Mouse (Mus musculus) intestine, embryonic 14.5 days (tissue): ENCODE measurements around the gene Nobox. TPM values are rescaled to one million over a fixed set of nuclear protein-coding genes. Genes with fewer than 3 reads are reported as not detected.

ENCODE experiments used
- ATAC-seq: fragments of 200-750 bp; cut with Nextera tagmentation; replicated peaks from 2 replicates; pipeline ENCODE4 v1.8.0; 2017; ENCODE audit warnings: low read depth, moderate number of reproducible peaks, moderate TSS enrichment, moderate library complexity; ENCODE audit not compliant: low FRiP score, low TSS enrichment
- DNase-seq: peaks from one replicate; pipeline ENCODE4 v3.0.0-alpha.2; 2018; ENCODE audit warnings: low spot score
- H3K27ac ChIP-seq: fragments of 300-500 bp; sonication (generic); 2 replicates; pipeline ENCODE4 v1.5.1; 2014; ENCODE audit warnings: low read depth, mild to moderate bottlenecking, control low read depth
- H3K27me3 ChIP-seq: fragments of 300-500 bp; sonication (generic); replicated peaks from 2 replicates; pipeline ENCODE4 v1.6.1; 2014; ENCODE audit warnings: low read length, control low read depth; ENCODE audit not compliant: control insufficient read depth, insufficient read depth
- H3K36me3 ChIP-seq: fragments of 300-500 bp; sonication (generic); 2 replicates; pipeline ENCODE4 v1.6.1; 2014; ENCODE audit warnings: low read length, control low read depth; ENCODE audit not compliant: control insufficient read depth, insufficient read depth
- H3K4me1 ChIP-seq: fragments of 300-500 bp; sonication (generic); replicated peaks from 2 replicates; pipeline ENCODE4 v1.6.1; 2014; ENCODE audit warnings: low read length, control low read depth, mixed read lengths; ENCODE audit not compliant: control insufficient read depth, insufficient read depth
- H3K4me2 ChIP-seq: fragments of 300-500 bp; sonication (generic); 2 replicates; pipeline ENCODE4 v1.6.1; 2014; ENCODE audit warnings: low read length
- H3K4me3 ChIP-seq: fragments of 300-500 bp; sonication (generic); 2 replicates; pipeline ENCODE4 v1.5.1; 2014; ENCODE audit warnings: low read depth, low read length, control low read depth, mixed read lengths
- H3K9ac ChIP-seq: fragments of 300-500 bp; sonication (generic); 2 replicates; pipeline ENCODE4 v1.6.1; 2014; ENCODE audit warnings: mild to moderate bottlenecking, low read length
- H3K9me3 ChIP-seq: fragments of 300-500 bp; sonication (generic); 2 replicates; pipeline ENCODE4 v1.6.1; 2016; ENCODE audit warnings: low read length, control low read depth; ENCODE audit not compliant: control insufficient read depth
- WGBS: fragments of 180-500 bp; shearing (Covaris S2); extraction: QIAGEN DNeasy Blood & Tissue Kit; methylation state at CpG from one replicate; pipeline ENCODE4 v1.1.7; 2014; 5-methylcytosine and 5-hydroxymethylcytosine counted together
- polyA plus RNA-seq: library from polyadenylated mRNA; unstranded; fragments of >200 nt; fragmentation: Nextera tagmentation; extraction: Ambion mirVana; gene quantifications from 2 replicates; pipeline ENCODE4 v1.2.1, GENCODE M21; 2014

Gene Nobox
- polyA plus RNA-seq, 1 experiment from 2014 or later: not detected

GRCm38 (mm10) chr6:43293175-43293574 is 16.2 kb downstream of the Nobox start:
- ATAC-seq (no peak), DNase-seq (no peak)
- H3K9me3 ChIP-seq: no peaks in the 10 kb centered on the region
- H3K27ac ChIP-seq: no peak overlapping the region
- 74% methylated on average over 7 of the region's 7 CpGs for WGBS
- no peaks in the 10 kb centered on the region for H3K27me3 ChIP-seq
- no peak overlapping the region for H3K4me3 ChIP-seq
- H3K9ac ChIP-seq: no peak overlapping the region
- H3K4me2 ChIP-seq: no peak overlapping the region
- peaks cover 19% of the 10 kb centered on the region for H3K4me1 ChIP-seq
- peaks cover 13% of the 10 kb centered on the region for H3K36me3 ChIP-seq

- Histone ChIP-seq H3K36me3 (peaks cover 17% of the 10 kb centered on the region), H3K4me3 (no peak overlapping the region), H3K4me1 (peaks cover 19% of the 10 kb centered on the region), H3K9ac (no peak overlapping the region), H3K27me3 (no peaks in the 10 kb centered on the region), H3K9me3 (no peaks in the 10 kb centered on the region), H3K4me2 (no peak overlapping the region), H3K27ac (peak overlapping the region; percentile 69)
- peak; percentile 19; the same call in 1 of the 2 replicates for ATAC-seq
- DNase-seq: no peak
- WGBS: 53% methylated on average over 6 of the region's 6 CpGs
Measured at GRCm38 (mm10) chr6:43292471-43293076, 16.8 kb downstream of the Nobox start.

GRCm38 (mm10) chr6:43292041-43292440 is 17.3 kb downstream of the Nobox start:
- Histone ChIP-seq H3K4me2 (no peak overlapping the region), H3K4me3 (no peak overlapping the region), H3K4me1 (peaks cover 19% of the 10 kb centered on the region), H3K9me3 (no peaks in the 10 kb centered on the region), H3K36me3 (peaks cover 20% of the 10 kb centered on the region), H3K9ac (no peak overlapping the region), H3K27ac (peak overlapping the region; percentile 69; the same call in 1 of the 2 replicates), H3K27me3 (no peaks in the 10 kb centered on the region)
- DNase-seq (no peak), ATAC-seq (peak; percentile 64)
- 48% methylated on average over 3 of the region's 3 CpGs for WGBS

- Histone ChIP-seq H3K4me2 (no peak overlapping the region), H3K9me3 (no peaks in the 10 kb centered on the region), H3K9ac (no peak overlapping the region), H3K4me1 (no peaks in the 10 kb centered on the region), H3K36me3 (peaks cover 78% of the 10 kb centered on the region), H3K27me3 (no peaks in the 10 kb centered on the region), H3K27ac (no peak overlapping the region), H3K4me3 (no peak overlapping the region)
- no peak for DNase-seq
- 92% methylated on average over 5 of the region's 5 CpGs for WGBS
- no peak for ATAC-seq
Measured at GRCm38 (mm10) chr6:43280481-43280880, 28.9 kb downstream of the Nobox start.

GRCm38 (mm10) chr6:43278247-43278646 is 31.1 kb downstream of the Nobox start:
- Histone ChIP-seq H3K27ac (no peak overlapping the region), H3K4me1 (no peaks in the 10 kb centered on the region), H3K9ac (no peak overlapping the region), H3K9me3 (no peaks in the 10 kb centered on the region), H3K36me3 (peaks cover 75% of the 10 kb centered on the region), H3K4me2 (no peak overlapping the region), H3K4me3 (no peak overlapping the region), H3K27me3 (no peaks in the 10 kb centered on the region)
- ATAC-seq (no peak), DNase-seq (no peak)

- DNase-seq (no peak), ATAC-seq (no peak)
- Histone ChIP-seq H3K4me3 (no peak overlapping the region), H3K4me2 (no peak overlapping the region), H3K36me3 (peaks cover 35% of the 10 kb centered on the region), H3K4me1 (no peaks in the 10 kb centered on the region), H3K9me3 (no peaks in the 10 kb centered on the region), H3K27ac (no peak overlapping the region), H3K27me3 (no peaks in the 10 kb centered on the region), H3K9ac (no peak overlapping the region)
- 89% methylated on average over 4 of the region's 4 CpGs for WGBS
Measured at GRCm38 (mm10) chr6:43274123-43274522, 35.2 kb downstream of the Nobox start.

- no peak overlapping the region for H3K4me2 ChIP-seq
- H3K27me3 ChIP-seq: no peaks in the 10 kb centered on the region
- no peak overlapping the region; the same call in 1 of the 2 replicates for H3K27ac ChIP-seq
- DNase-seq (no peak), ATAC-seq (no peak)
- H3K36me3 ChIP-seq: peaks cover 28% of the 10 kb centered on the region
- H3K4me1 ChIP-seq: no peaks in the 10 kb centered on the region
- no peak overlapping the region for H3K4me3 ChIP-seq
- H3K9me3 ChIP-seq: no peaks in the 10 kb centered on the region
- H3K9ac ChIP-seq: no peak overlapping the region
Measured at GRCm38 (mm10) chr6:43272597-43272996, 36.8 kb downstream of the Nobox start.

- Histone ChIP-seq H3K9ac (peak overlapping the region; percentile 84), H3K4me2 (peak overlapping the region; percentile 82), H3K27ac (peak overlapping the region; percentile 58), H3K4me3 (peak overlapping the region; percentile 68), H3K4me1 (peaks cover 3% of the 10 kb centered on the region; the same call in 1 of the 2 replicates), H3K27me3 (no peaks in the 10 kb centered on the region), H3K9me3 (no peaks in the 10 kb centered on the region), H3K36me3 (0 out of 2 replicates have a peak, but pooled peaks cover 3% of the 10 kb centered on the region)
- peak; percentile 79 for DNase-seq
- WGBS: under 1% methylated on average over 8 of the region's 8 CpGs
- peak; percentile 69 for ATAC-seq
Measured at GRCm38 (mm10) chr6:43266356-43266755, 43.0 kb downstream of the Nobox start.
